Mouse (Mus musculus): ENCODE measurements at regions not wholly inside any gene's neighbourhood (a gene's known extent, or its start where the extent isn't known, plus 50 kb on each side); places are given as distances from the start of the nearest gene placed in this dataset.
A peak's percentile ranks its signal among the peaks of the same experiment; 100 is the strongest.
"Not testable (repeated sequence)": the region's sequence is repeated elsewhere in the genome, so short reads cannot be mapped to it uniquely, and the experiment has no call there.

GRCm38 (mm10) chr16:65451885-65452284 lies 68.4 kb upstream of the Pou1f1 start:
- WGBS = 86% methylated on average over 3 of the region's 3 CpGs
- Histone ChIP-seq H3K27me3 (ENCODE audit: control insufficient read depth, insufficient read depth, low read length) (no peaks in the 10 kb centered on the region), H3K9ac (ENCODE audit: low read depth, low read length) (no peak overlapping the region)

DNA sequence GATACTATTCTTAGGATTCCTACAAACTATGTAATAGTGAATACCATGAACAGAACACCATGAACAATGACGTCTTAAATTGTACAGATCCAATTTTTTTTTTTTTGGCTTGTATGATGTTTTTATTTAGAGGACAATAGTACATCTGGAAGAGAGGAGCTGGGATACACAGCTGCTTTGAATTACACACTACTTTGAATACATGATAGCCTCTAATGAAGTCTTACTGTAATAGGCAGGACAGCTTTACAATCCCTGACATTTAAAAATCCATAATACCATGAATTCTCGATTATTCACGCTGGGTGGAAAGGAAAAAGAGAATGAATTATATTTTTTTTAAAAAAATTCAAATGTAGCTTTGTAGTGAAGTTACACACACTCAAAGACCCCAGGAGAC lies 63.4 kb upstream of the Pou1f1 start:
- not testable (repeated sequence) for H3K9ac ChIP-seq (ENCODE audit: low read depth, low read length); H3K4me3 ChIP-seq (ENCODE audit: low read depth, low read length); H3K9me3 ChIP-seq (ENCODE audit: control insufficient read depth, low read length); H3K4me1 ChIP-seq (replicated peaks; ENCODE audit: control insufficient read depth, insufficient read depth, low read length); H3K27me3 ChIP-seq (ENCODE audit: control insufficient read depth, insufficient read depth, low read length); H3K27ac ChIP-seq (ENCODE audit: low read depth, low read length); H3K36me3 ChIP-seq (ENCODE audit: control insufficient read depth, insufficient read depth, low read length); DNase-seq (ENCODE audit: low spot score); H3K4me2 ChIP-seq (replicated peaks; ENCODE audit: low read depth, low read length)
- 60% methylated on average over 1 of the region's 3 CpGs for WGBS
- peak; percentile 53; the same call in 1 of the 2 replicates for ATAC-seq (ENCODE audit: low FRiP score)

More at GRCm38 (mm10) chr16:65451885-65452284, 68.4 kb upstream of the Pou1f1 start:
- Histone ChIP-seq H3K9me3 (ENCODE audit: control insufficient read depth, low read length) (no peaks in the 10 kb centered on the region), H3K27ac (ENCODE audit: low read depth, low read length) (no peak overlapping the region), H3K4me1 (replicated peaks; ENCODE audit: control insufficient read depth, insufficient read depth, low read length) (no peaks in the 10 kb centered on the region), H3K4me3 (ENCODE audit: low read depth, low read length) (no peak overlapping the region), H3K36me3 (ENCODE audit: control insufficient read depth, insufficient read depth, low read length) (no peaks in the 10 kb centered on the region), H3K4me2 (replicated peaks; ENCODE audit: low read depth, low read length) (no peak overlapping the region)
- DNase-seq (ENCODE audit: low spot score) (no peak), ATAC-seq (ENCODE audit: low FRiP score) (no peak)

GRCm38 (mm10) chr16:65458234-65458633 lies 62.1 kb upstream of the Pou1f1 start:
- Histone ChIP-seq H3K4me2 (replicated peaks; ENCODE audit: low read depth, low read length) (no peak overlapping the region), H3K4me3 (ENCODE audit: low read depth, low read length) (no peak overlapping the region), H3K9ac (ENCODE audit: low read depth, low read length) (no peak overlapping the region), H3K36me3 (ENCODE audit: control insufficient read depth, insufficient read depth, low read length) (no peaks in the 10 kb centered on the region), H3K4me1 (replicated peaks; ENCODE audit: control insufficient read depth, insufficient read depth, low read length) (no peaks in the 10 kb centered on the region), H3K27me3 (ENCODE audit: control insufficient read depth, insufficient read depth, low read length) (no peaks in the 10 kb centered on the region), H3K9me3 (ENCODE audit: control insufficient read depth, low read length) (no peaks in the 10 kb centered on the region), H3K27ac (ENCODE audit: low read depth, low read length) (no peak overlapping the region)
- DNase-seq (ENCODE audit: low spot score) = no peak
- no peak for ATAC-seq (ENCODE audit: low FRiP score)
- WGBS = 92% methylated on average over 3 of the region's 3 CpGs

GRCm38 (mm10) chr16:65469681-65470080 lies 50.6 kb upstream of the Pou1f1 start:
- no peak for ATAC-seq (ENCODE audit: low FRiP score)
- Histone ChIP-seq H3K4me3 (ENCODE audit: low read depth, low read length) (no peak overlapping the region), H3K9ac (ENCODE audit: low read depth, low read length) (no peak overlapping the region), H3K4me1 (replicated peaks; ENCODE audit: control insufficient read depth, insufficient read depth, low read length) (no peaks in the 10 kb centered on the region), H3K27me3 (ENCODE audit: control insufficient read depth, insufficient read depth, low read length) (no peaks in the 10 kb centered on the region), H3K4me2 (replicated peaks; ENCODE audit: low read depth, low read length) (no peak overlapping the region), H3K27ac (ENCODE audit: low read depth, low read length) (no peak overlapping the region), H3K9me3 (ENCODE audit: control insufficient read depth, low read length) (no peaks in the 10 kb centered on the region), H3K36me3 (ENCODE audit: control insufficient read depth, insufficient read depth, low read length) (no peaks in the 10 kb centered on the region)
- 75% methylated on average over 4 of the region's 4 CpGs for WGBS
- no peak for DNase-seq (ENCODE audit: low spot score)
